Mouse (Mus musculus) gastrocnemius, adult 8-10 months (tissue): Measurements from ENCODE around the gene Ephb4. TPM values are rescaled to one million over a fixed set of nuclear protein-coding genes. Genes with fewer than 3 reads are reported as not detected.
A peak's percentile ranks its signal among the peaks of the same experiment; 100 is the strongest.

ENCODE experiments used
- DNase-seq, 2 experiments: peaks; one replicate each; pipeline ENCODE4 v3.0.0; 2022; ENCODE audit warnings: low spot score in 2 of 2
- total RNA-seq, 4 experiments: library from RNA; stranded (reverse); gene quantifications; 2 replicates each; pipeline ENCODE4 v1.2.4; 2022

Gene Ephb4
- total RNA-seq, 4 experiments from 2014 or later = 6.9 to 10.7 (median 8.6) TPM

GRCm38 (mm10) chr5:137358382-137358781, 8.5 kb downstream of the Ephb4 start:
- no peak for DNase-seq

- no peak for DNase-seq
Observed at GRCm38 (mm10) chr5:137369665-137370064, 19.8 kb downstream of the Ephb4 start.

GRCm38 (mm10) chr5:137373371-137373950, 23.6 kb downstream of the Ephb4 start:
- no peak for DNase-seq

- no peak for DNase-seq
Observed at GRCm38 (mm10) chr5:137374521-137375080, 24.7 kb downstream of the Ephb4 start.

- DNase-seq = peak; percentile 25 to 34
Observed at GRCm38 (mm10) chr5:137375627-137376026, 25.7 kb downstream of the Ephb4 start.

- no peak for DNase-seq
Observed at GRCm38 (mm10) chr5:137376198-137376597, 26.3 kb downstream of the Ephb4 start.

GRCm38 (mm10) chr5:137376722-137377121, 26.8 kb downstream of the Ephb4 start:
- no peak for DNase-seq

GRCm38 (mm10) chr5:137377176-137377575, 27.3 kb downstream of the Ephb4 start:
- no peak for DNase-seq

- no peak for DNase-seq
Observed at GRCm38 (mm10) chr5:137377603-137378002, 27.7 kb downstream of the Ephb4 start.

- DNase-seq = peak in 1 of 2 experiments; percentile 40
Observed at GRCm38 (mm10) chr5:137381152-137381551, 31.2 kb downstream of the Ephb4 start.

GRCm38 (mm10) chr5:137383441-137383840, 33.5 kb downstream of the Ephb4 start:
- no peak for DNase-seq

GRCm38 (mm10) chr5:137386712-137387111, 36.8 kb downstream of the Ephb4 start:
- DNase-seq = no peak

- no peak for DNase-seq
Observed at GRCm38 (mm10) chr5:137391641-137392040, 41.7 kb downstream of the Ephb4 start.

- no peak for DNase-seq
Observed at GRCm38 (mm10) chr5:137394456-137394855, 44.5 kb downstream of the Ephb4 start.

GRCm38 (mm10) chr5:137404081-137404480, 54.2 kb downstream of the Ephb4 start:
- no peak for DNase-seq

- DNase-seq = no peak
Observed at GRCm38 (mm10) chr5:137409451-137409850, 59.5 kb downstream of the Ephb4 start.

- DNase-seq = no peak
Observed at GRCm38 (mm10) chr5:137410066-137410465, 60.2 kb downstream of the Ephb4 start.

- no peak for DNase-seq
Observed at GRCm38 (mm10) chr5:137410549-137410948, 60.6 kb downstream of the Ephb4 start.

- no peak for DNase-seq
Observed at GRCm38 (mm10) chr5:137411235-137411634, 61.3 kb downstream of the Ephb4 start.

- DNase-seq = no peak
Observed at GRCm38 (mm10) chr5:137414253-137414652, 64.3 kb downstream of the Ephb4 start.

GRCm38 (mm10) chr5:137419105-137419504, 69.2 kb downstream of the Ephb4 start:
- no peak for DNase-seq

- DNase-seq = no peak
Observed at GRCm38 (mm10) chr5:137419841-137420240, 69.9 kb downstream of the Ephb4 start.

- no peak for DNase-seq
Observed at GRCm38 (mm10) chr5:137425648-137426047, 75.7 kb downstream of the Ephb4 start.
